Mouse (Mus musculus): Measurements from ENCODE around the gene Ceacam11. TPM values are rescaled to one million over a fixed set of nuclear protein-coding genes. Genes with fewer than 3 reads are reported as not detected.
"Not testable (repeated sequence)": the region's sequence is repeated elsewhere in the genome, so short reads cannot be mapped to it uniquely, and the experiment has no call there.

The Ceacam11 gene
- polyA plus RNA-seq (2012; rRNA removed) (not detected in 2 replicates), polyA plus RNA-seq (2014; fragmentation: Nextera tagmentation; extraction: Ambion mirVana) (not detected in 2 replicates)

DNA sequence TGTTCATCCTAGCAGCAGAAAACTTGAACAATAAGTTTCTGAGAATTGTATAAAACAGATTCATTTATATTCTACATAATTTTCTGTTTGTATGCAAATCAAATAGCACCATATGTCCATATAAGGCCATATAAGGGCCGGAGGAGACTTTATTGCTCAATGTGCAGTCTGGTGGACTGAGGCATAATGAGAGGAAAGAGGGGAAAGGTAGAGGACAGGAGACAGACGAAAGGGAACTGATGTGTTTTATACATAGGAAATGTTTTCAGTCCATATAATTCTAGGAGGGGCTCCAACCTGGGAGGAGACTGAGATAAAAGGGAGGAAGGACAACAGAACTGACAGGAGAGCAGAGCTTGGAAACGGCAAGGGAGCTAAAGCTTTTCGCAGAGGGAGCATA, at the start of gene Ceacam11:
Gene Ceacam11, plus strand, starts transcription at position 301 of the 400 bp plus-strand sequence.
- ATAC-seq (ENCODE audit: insufficient read depth) (no peak), DNase-seq (ENCODE audit: low read depth in 3 of 3, low spot score in 3 of 3) (no peak)
- WGBS (ENCODE audit: insufficient replicate concordance): 51% methylated on average over 4 of the region's 4 CpGs
- H3K4me3 ChIP-seq (ENCODE audit: insufficient read depth in 1 of 2, low read depth in 2 of 2, low read length in 2 of 2): no peak within 1 kb of the TSS
- no peaks in the 10 kb centered on the region for H3K4me1 ChIP-seq (replicated peaks; ENCODE audit: control insufficient read depth in 2 of 2, insufficient read depth in 2 of 2, low read length in 1 of 2)
- no peaks in the 10 kb centered on the region for H3K36me3 ChIP-seq (replicated peaks; ENCODE audit: control insufficient read depth, insufficient read depth, low read depth)
- H3K27ac ChIP-seq: no peak within 1 kb of the TSS
- no peak within 1 kb of the TSS for H3K4me2 ChIP-seq (ENCODE audit: low read depth)
- no peak within 1 kb of the TSS for H3K9ac ChIP-seq (replicated peaks)
- H3K27me3 ChIP-seq (ENCODE audit: control insufficient read depth, insufficient read depth, low read length): no peaks in the 10 kb centered on the region
- H3K9me3 ChIP-seq (ENCODE audit: control insufficient read depth, low read length): no peaks in the 10 kb centered on the region; the same call in 1 of the 2 replicates
- TF ChIP-seq CTCF (IDR thresholded peaks at IDR 0.05; ENCODE audit: low read depth) (no peak), EP300 (IDR thresholded peaks at IDR 0.05; ENCODE audit: low read depth) (no peak)

- ATAC-seq (ENCODE audit: insufficient read depth); H3K36me3 ChIP-seq (replicated peaks; ENCODE audit: control insufficient read depth, insufficient read depth, low read depth); H3K9me3 ChIP-seq (ENCODE audit: control insufficient read depth, low read length); H3K9ac ChIP-seq (replicated peaks); H3K4me3 ChIP-seq (ENCODE audit: insufficient read depth in 1 of 2, low read depth in 2 of 2, low read length in 2 of 2); DNase-seq (ENCODE audit: low read depth in 3 of 3, low spot score in 3 of 3); H3K27ac ChIP-seq; H3K4me2 ChIP-seq (ENCODE audit: low read depth); H3K4me1 ChIP-seq (replicated peaks; ENCODE audit: control insufficient read depth in 2 of 2, insufficient read depth in 2 of 2, low read length in 1 of 2); H3K27me3 ChIP-seq (ENCODE audit: control insufficient read depth, insufficient read depth, low read length): not testable (repeated sequence)
- WGBS (ENCODE audit: insufficient replicate concordance): 66% methylated on average over 1 of the region's 1 CpGs
Observed at GRCm38 (mm10) chr7:18001131-18001530, 29.2 kb downstream of the Ceacam11 start.

- no peaks in the 10 kb centered on the region for H3K4me1 ChIP-seq (replicated peaks; ENCODE audit: control insufficient read depth in 2 of 2, insufficient read depth in 2 of 2, low read length in 1 of 2)
- 53% methylated on average over 4 of the region's 4 CpGs for WGBS (ENCODE audit: insufficient replicate concordance)
- no peak within 1 kb of the TSS for H3K27ac ChIP-seq
- DNase-seq (ENCODE audit: low read depth in 3 of 3, low spot score in 3 of 3) (no peak), ATAC-seq (ENCODE audit: insufficient read depth) (no peak)
- H3K36me3 ChIP-seq (replicated peaks; ENCODE audit: control insufficient read depth, insufficient read depth, low read depth): no peaks in the 10 kb centered on the region
- TF ChIP-seq CTCF (IDR thresholded peaks at IDR 0.05; ENCODE audit: low read depth) (no peak), EP300 (IDR thresholded peaks at IDR 0.05; ENCODE audit: low read depth) (no peak)
- H3K9me3 ChIP-seq (ENCODE audit: control insufficient read depth, low read length): no peaks in the 10 kb centered on the region
- H3K27me3 ChIP-seq (ENCODE audit: control insufficient read depth, insufficient read depth, low read length): no peaks in the 10 kb centered on the region
- no peak within 1 kb of the TSS for H3K4me3 ChIP-seq (ENCODE audit: insufficient read depth in 1 of 2, low read depth in 2 of 2, low read length in 2 of 2)
- H3K4me2 ChIP-seq (ENCODE audit: low read depth): no peak within 1 kb of the TSS
- H3K9ac ChIP-seq (replicated peaks): no peak within 1 kb of the TSS
Observed at GRCm38 (mm10) chr7:18009589-18009988, 37.7 kb downstream of the Ceacam11 start, which contains the start of gene Ceacam13. Ceacam13 (plus strand) TSS chr7:18009889.

Small RNA genes lying within 50 kb of the gene (microRNA-seq; reads per million reads assigned to microRNA genes)
- not detected for gene Gm22414

Other genes with a start within 250 kb of the Ceacam11 start
- not detected in 2 replicates for gene Ceacam14, start 159.5 kb upstream of the Ceacam11 start, polyA plus RNA-seq (2012; rRNA removed)
- not detected in 2 replicates for gene Ceacam14, start 159.5 kb upstream of the Ceacam11 start, polyA plus RNA-seq (2014; fragmentation: Nextera tagmentation; extraction: Ambion mirVana)
- gene Gm5155, start 100.4 kb upstream of the Ceacam11 start, polyA plus RNA-seq (2012; rRNA removed): not detected in 2 replicates
- not detected in 2 replicates for gene Gm5155, start 100.4 kb upstream of the Ceacam11 start, polyA plus RNA-seq (2014; fragmentation: Nextera tagmentation; extraction: Ambion mirVana)
- not detected in 2 replicates for gene Ceacam13, start 37.8 kb downstream of the Ceacam11 start, polyA plus RNA-seq (2012; rRNA removed)
- not detected in 2 replicates for gene Ceacam13, start 37.8 kb downstream of the Ceacam11 start, polyA plus RNA-seq (2014; fragmentation: Nextera tagmentation; extraction: Ambion mirVana)
- not detected in 2 replicates for gene Ceacam12, start 93.8 kb downstream of the Ceacam11 start, polyA plus RNA-seq (2012; rRNA removed)
- gene Ceacam12, start 93.8 kb downstream of the Ceacam11 start, polyA plus RNA-seq (2014; fragmentation: Nextera tagmentation; extraction: Ambion mirVana): not detected in 2 replicates
- not detected in 2 replicates for gene Igfl3, start 204.4 kb downstream of the Ceacam11 start, polyA plus RNA-seq (2012; rRNA removed)
- gene Igfl3, start 204.4 kb downstream of the Ceacam11 start, polyA plus RNA-seq (2014; fragmentation: Nextera tagmentation; extraction: Ambion mirVana): not detected in 2 replicates